Mouse (Mus musculus) adrenal gland, adult 2 months (tissue): ENCODE measurements around the gene Kpna6. TPM values are rescaled to one million over a fixed set of nuclear protein-coding genes. Genes with fewer than 3 reads are reported as not detected.
A peak's percentile ranks its signal among the peaks of the same experiment; 100 is the strongest.

Source experiments
- DNase-seq: peaks from one replicate; pipeline ENCODE4 v3.0.0; 2021
- polyA plus RNA-seq: library from polyadenylated mRNA; depleted of rRNA; stranded (reverse); fragments of >200 nt; gene quantifications from 2 replicates; pipeline ENCODE4 v1.2.3, GENCODE M21; 2012
- total RNA-seq, 2 experiments: library from RNA; stranded (reverse); gene quantifications; 2 replicates each; pipeline ENCODE4 v1.2.3; 2021

Gene Kpna6
- total and polyA plus RNA-seq, 3 experiments, result 31.1 to 93.8 (median 82.7) TPM

DNA sequence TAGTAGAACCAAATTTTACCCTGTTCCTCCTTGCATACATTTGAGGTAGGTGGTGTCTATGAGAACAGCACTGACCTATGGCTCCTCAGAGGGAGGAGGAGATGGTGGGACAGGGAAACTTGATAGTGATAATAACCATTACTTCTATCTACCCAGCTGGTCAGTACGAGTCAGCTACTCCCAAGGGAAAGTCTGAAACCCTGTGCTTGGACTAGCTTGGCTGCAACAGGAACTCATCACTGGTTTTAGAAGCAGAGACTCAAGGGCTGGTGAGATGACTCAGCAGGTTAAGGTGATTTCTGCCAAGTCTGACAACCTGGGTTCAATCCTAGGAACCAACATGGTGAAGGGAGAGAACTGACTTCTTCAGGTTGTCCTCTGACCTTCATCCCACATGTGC is 23.9 kb downstream of the Kpna6 start:
- no peak for DNase-seq

DNA sequence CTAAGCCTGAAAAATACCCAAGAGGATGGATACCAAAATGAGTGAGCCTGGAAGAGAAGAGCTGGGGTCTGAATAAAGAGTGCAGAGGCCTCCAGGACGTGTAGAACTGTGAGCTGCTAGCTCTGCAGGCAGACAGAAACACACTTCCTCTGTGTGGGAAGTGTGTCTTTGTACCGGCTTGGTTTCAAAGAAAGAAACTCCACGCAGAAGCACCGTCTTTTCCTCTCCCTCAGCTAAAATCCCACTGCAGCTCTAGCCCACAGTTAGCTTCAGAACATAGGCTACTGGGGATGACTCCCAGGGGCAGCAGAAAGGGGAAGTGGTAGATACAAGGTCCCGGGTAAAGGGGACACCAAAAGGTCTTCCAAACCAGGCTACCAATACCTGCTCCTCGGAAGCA is 27.4 kb downstream of the Kpna6 start:
- no peak for DNase-seq

DNA sequence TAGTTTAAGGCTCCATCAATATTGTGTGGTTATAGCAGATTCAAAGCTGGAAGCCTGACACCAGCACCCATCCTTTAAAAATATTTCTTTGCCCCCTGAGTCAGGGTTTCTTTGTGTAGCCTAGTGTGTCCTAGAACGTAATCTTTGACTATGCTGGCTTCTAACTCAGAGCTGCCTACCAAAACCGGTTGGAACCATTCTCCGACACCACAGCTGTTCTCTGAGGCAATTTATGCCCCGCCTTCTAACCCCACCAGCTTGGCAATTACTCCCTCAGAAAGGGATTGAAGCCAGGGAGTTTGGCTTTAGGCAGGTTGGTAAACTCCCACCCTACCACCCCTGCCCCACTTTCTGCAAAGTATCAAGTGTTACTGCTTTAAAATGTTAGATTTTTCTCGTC is 30.8 kb downstream of the Kpna6 start:
- DNase-seq, result peak; percentile 25

DNA sequence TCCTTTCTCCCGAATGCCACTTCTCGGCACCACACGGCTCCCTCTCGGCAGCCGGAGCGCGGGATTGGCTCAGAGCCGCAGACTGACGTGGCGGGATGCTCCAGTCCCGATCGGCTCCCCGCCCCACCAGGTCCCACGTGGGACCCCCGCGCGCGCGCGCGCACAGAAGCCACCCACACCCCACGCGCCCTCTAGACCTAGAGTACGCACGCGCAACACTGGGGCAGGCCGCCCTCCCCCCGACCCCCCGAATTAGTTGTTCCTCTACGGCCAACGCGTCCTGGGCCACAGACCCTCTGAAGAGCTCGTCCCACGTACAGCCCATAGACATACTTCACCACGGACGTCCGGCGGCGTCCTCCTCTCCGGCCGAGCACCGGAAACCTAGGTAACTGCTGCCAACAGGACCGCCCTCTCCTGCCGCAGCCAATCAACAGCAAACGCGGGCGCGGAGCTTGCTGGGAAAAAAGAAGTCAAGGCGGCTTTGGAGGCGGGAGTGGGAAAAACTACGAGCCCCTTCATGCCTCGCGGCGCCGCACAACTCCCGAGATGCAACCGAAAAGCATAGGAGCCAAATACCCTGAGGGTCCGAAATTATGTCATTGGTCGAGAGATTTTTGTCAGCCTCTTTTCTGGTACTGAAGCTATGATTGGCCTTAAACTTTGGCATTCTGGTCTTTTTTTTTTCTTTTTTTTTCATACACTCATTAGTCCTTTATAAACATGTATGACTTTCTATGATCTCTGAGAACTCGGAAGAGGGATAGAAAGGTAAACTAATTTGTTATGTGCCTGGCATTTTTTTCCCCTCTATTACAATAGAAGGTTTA is 31.7 kb downstream of the Kpna6 start, which contains the start of gene Txlna:
Gene Txlna (minus strand): TSS at position 428 of the 830 bp plus-strand sequence.
- peak; percentile 97 for DNase-seq

DNA sequence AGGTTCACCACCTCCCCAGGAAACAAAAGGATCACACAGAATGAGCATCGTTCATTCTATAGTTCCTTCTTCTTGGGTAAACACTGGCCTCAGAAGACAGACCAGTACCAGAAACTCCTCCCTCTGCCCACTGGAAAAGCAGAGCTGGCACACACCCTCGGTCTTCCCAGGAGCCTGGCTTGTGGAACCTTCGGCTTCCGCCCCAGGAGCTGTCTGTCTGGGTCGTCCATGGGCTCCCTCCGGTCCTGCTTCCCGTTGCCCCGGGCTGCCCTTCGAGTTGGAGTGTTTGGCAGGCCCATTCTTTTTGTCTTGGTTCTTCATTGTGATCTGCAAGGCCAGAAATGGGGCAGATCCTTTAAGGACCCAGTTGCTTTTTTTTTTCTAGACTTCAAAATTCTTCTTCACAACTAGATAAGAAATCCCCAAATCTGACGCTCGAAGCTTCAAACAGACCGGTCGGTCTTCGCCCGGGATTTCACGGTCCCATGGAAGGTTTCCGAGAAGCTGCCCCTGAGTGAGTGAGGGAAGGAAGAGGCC is 32.4 kb downstream of the Kpna6 start:
- peak; percentile 69 for DNase-seq

DNA sequence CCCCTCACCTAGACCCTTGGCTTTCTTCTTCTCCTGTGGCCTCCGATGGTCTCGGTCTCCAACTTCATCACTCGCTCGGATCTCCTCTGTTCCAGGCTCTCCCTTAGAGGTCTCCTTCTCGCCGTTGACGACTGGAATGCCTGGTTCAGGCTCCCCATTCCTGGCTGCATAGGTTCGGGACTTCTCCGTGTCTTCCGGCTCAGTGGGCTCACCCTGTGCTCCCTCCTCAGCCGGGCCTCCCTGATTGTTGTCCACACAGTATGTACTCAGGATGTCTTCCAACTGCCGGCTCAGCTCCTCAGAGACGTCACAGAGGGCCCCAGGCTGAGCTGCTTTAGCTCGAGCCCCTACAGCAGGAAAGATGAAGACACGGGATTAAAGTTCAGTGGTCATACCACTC is 33.3 kb downstream of the Kpna6 start:
- DNase-seq, result no peak

DNA sequence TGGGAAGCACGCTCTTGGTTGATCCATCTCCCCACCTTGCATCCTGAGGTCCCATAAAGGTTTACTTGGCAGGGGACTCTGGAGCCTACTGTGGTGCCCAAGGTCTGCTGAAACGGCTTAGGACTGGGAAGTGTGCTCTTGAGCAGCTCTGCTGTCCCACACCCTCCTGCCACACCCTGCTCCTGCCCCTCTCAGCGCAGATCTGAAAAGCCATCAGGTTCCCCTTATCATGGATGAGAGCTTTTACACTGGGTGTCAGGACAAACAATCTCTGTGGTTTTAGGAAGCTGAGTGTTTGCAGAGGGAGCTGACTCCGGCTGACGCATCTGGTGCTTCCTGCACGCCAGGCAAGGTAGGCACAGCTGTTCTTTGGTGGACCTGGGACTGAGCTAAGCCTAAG is 38.7 kb downstream of the Kpna6 start:
- DNase-seq, result no peak

DNA sequence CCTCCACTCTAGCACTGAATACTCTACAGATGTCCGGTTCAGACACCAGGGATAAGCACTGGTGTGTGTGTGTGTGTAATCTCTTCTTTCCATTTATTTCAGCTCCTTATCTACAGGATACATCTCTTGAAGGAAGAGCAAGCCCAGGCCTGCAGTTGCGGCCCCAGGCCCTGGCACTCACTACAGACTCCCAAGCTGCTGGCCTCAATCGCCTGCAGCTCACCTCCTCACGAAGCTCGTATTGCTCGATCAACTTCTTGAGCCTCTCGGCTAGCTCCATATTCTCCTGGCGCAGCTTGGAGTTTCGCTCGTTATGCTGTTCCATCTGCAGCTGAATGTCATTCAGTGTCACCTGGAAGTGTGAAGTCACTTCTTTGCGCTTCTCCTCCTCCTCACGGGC is 40.7 kb downstream of the Kpna6 start:
- no peak for DNase-seq

DNA sequence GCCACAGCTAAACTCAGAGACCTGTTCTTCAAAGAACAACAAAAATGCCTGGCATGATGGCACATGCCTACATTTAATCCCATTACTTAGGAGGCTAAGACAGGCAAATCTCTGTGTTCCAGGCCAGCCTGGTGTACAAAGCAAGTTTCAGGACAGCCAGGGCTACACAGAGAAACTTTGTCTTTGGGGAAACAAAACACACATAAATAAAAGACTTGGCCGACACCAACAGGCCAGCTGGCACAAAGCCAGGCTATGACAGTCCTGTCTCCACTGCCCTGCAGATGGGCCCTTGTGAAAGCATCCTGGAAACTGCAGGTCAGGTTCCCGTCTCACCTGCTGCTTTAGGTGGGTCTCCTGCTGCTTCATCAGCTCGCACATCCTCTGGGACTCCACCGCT is 41.6 kb downstream of the Kpna6 start:
- DNase-seq, result peak; percentile 67

DNA sequence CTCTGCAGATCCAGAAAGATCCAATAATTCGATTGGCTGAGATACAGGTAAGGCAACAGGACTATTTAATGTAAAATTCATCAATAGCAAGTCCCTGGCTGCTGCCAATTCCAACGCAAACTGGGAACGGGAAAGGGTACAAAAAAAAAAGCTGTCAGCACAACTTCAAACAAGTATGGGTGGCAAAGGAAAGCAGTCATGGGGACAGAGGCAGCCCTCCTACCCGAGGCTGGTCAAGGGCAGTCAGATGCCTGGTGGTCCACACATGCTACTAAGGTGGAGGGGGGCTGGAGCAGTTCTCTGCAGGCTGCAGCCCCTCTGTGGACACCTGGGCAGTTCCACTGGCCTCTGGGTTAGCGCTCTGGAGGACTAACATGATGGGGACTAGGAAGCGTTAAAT is 46.5 kb downstream of the Kpna6 start:
- DNase-seq, result no peak

DNA sequence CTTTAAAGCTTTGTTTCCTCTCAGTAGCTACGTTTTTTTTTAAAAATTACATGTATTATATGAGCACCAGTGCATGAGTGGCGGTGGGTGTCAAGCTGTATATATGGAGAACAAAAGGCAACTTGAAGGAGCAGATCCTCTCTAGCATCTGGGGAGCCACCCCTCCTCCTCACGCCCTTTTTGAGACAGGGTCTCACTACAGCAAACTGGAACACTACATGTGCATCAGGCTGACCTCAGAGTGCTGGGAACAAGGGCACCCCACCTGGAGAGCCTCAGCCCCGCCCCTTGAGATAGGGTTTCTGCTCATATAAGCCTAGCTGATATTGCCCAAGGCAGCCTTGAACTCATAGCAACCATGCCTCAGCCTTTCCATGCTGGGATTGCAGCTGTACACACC is 47.1 kb downstream of the Kpna6 start:
- DNase-seq, result no peak

DNA sequence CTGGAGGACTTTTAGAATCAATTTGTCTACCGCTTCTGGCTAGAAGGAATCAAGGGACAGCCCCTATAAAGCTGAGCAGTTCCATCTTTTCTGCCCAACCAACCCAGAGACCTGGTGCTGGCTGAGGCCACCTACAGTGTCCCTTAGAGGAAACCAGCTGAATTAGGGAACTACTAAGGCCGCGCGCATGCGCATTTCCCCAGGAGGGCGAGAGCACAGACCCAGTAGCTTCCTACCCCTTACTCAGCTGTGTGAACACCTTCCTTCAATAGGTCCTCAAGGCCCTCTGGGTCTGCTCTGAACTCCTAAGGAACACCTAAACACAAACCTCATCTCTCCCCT is 47.6 kb downstream of the Kpna6 start:
- DNase-seq, result peak; percentile 64

DNA sequence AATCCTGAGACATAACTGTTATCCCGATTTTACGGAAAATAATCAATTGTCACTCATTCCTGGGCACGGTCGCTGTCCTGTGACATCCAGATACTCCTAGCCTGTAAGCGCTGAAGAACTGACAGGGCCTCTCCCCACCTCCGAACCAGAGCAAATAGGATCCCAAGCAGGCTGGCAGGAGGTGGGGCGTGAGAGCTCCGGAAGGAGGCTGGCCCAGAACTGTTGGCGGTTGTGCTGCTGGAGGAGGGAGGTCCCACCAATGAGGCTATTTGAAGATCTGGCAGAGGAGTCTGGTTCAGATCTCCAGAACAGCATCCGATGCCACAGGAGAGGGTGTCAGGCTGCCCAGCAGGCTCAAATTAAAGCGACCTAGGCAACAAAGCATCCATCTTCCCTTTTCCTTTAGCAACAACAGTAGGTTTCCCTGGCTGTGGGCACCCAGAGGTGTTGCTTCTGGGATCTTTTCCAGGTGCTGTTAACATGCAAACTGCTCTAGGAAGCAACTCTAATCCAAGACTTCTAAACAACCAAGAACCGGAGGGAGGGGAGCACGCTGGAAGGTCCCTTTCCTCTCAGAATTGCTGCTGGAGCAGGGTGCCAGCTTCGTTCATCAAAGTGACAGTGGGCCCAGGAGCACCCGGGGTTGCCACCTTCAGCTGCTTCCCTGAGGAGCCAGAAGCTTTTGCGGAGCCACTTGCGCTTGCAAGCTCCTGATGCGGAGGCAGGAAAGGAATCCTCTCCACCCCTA is 48.1 kb downstream of the Kpna6 start:
- DNase-seq, result peak; percentile 93

DNA sequence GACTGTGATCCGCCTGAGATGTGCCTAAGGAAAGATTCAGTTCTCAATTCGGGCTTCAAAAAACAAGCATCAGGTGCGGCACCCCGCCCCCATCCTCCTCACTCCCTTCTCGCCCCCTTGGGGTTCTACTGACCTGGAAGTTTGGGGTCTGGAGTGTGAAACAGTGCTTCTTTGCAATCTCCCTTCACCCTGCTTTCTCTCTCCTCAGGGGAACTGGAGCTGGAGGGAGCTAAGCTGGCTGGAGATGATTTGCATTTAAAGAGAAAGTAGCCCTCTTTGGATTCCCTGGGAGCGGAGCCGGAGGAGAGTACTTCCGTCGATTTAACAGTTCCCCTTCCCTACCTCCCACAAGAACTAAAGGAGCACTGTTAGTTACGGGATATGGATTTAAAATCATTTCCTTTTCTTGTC is 48.9 kb downstream of the Kpna6 start, which contains the start of gene Ccdc28b:
Gene Ccdc28b (minus strand): TSS at position 267 of the 411 bp plus-strand sequence.
- peak; percentile 78 for DNase-seq

DNA sequence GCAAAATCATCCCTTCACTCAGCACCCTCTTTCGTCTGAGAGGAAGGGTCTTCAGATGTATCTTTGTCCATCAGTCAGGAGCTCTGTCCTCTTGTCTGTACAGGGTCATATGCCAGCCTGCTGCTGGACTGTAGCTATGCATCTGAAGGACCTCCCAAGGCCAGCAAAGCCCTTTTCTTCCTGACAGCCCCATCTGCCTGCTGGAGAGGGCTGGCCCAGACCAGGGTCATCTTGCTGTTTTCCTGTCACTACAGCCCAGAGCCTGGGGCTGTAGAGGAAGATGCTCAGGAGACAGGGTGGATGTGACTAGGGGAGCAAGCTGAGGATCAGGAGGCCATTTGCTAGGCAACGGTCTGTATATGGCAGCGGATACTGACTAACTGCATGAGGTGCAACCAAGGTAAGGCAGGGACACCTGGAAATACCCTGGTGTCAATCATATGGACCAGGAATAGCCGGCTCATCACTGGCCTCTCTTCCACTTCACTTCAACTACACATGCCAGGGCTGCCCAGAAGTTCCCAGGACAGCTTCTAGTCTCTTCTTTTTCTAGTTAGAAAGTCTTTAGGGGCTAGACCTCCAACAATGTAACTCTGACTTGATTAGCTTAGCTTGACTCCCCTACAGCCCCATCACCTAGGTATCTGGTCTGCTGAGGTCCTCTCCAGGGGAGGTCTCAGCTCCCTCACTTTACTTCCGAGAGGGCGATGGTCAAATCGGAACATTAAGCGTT is 49.6 kb downstream of the Kpna6 start:
- DNase-seq, result no peak

DNA sequence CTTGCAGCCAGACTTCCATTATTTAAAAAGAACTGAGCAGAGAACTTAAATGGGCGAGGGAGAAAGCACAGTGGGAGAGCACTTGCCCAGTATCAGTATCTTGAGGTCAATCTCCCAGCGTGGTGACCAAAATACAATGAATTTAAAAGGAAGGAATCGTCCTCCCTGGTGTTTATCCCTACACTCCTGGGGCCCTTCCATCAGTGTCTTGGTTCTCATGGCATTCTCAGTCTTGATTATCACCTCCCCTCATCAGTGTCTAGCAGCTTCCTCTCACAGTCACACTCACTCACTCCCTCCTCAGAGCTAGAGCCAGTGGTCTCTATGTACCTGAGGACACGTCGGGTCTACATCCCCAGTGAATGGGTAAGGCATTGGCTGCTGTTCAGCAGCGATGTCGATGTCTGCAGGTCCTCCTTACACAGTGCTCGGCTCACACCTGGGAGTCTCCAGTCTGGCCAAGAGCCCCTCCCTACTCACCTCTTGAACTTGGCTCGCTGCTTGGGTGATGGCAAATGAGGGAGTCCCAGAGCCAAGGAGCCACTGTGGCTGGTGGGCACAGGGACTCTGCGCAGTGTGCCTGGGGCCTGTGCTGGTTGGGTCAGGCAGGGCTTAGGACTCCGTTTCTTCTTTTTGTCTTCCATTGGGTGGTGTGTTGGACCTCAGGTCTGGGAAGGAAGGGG is 50.3 kb downstream of the Kpna6 start:
- no peak for DNase-seq

DNA sequence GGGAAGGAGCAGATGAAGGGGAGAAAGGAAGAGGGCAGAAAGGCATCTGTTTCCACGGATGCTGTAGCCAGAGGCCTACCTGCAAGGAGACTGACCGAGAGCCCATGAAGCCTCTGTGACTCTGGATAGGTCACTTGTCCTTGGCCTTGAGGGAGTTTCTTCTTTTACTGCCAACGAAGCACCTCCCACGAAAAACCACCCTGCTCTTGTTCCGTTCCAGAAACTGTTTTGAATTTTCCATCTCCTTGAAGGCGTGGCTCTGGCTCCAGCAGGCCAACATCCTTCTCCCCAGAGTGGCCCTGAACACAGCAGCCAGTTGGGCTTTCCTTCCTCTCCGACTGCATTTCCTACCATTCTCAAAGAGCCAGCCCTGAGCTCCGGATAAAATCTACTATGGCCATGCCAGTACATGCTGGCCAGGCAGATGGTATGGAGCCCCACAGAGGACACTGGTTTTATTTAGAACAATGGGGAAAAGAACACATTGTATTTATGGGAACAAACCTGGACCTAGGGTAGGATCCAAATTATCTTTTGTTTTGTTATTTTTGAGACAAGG is 51.2 kb downstream of the Kpna6 start:
- DNase-seq, result peak; percentile 68

DNA sequence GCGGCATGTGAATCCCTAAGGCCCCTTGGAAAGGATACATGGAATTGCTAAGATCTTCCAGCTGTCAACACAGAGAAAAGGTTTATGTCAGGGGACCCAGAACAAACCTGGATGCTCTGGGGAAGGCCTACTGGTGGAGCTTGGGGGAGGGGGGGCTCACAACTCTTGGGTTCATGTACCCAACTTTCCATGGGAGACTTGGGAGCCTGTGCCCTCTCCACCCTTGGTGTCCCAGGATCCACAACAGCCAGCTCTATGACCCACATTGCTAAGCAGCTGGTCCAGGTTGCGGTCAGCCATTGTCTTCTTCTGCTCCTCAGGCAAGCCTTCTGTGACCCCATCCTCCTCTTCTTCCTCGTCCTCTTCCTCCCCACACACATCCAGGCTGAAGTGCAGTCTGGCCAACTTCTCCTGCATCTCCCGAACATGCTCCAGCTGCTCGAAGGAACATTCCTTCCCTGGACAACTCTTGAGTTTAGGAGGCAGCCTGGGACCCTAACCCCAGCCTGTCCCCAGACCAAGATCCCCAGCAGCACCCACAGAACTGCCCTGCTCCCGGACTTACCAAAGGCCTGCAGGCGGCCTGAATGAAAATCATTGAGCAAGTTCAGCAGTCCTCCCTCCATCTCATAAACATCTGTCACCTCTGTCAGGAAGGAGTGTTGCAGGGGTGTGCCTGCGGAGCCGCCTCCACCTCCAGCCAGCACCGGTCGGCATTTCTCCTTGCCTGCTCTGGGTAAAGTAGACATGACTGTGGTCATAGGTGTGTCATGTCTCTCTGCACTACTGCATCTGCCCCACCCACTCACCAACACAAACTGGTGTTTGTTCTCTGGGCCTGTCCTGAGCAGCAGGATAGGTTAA is 51.9 kb downstream of the Kpna6 start:
- no peak for DNase-seq

DNA sequence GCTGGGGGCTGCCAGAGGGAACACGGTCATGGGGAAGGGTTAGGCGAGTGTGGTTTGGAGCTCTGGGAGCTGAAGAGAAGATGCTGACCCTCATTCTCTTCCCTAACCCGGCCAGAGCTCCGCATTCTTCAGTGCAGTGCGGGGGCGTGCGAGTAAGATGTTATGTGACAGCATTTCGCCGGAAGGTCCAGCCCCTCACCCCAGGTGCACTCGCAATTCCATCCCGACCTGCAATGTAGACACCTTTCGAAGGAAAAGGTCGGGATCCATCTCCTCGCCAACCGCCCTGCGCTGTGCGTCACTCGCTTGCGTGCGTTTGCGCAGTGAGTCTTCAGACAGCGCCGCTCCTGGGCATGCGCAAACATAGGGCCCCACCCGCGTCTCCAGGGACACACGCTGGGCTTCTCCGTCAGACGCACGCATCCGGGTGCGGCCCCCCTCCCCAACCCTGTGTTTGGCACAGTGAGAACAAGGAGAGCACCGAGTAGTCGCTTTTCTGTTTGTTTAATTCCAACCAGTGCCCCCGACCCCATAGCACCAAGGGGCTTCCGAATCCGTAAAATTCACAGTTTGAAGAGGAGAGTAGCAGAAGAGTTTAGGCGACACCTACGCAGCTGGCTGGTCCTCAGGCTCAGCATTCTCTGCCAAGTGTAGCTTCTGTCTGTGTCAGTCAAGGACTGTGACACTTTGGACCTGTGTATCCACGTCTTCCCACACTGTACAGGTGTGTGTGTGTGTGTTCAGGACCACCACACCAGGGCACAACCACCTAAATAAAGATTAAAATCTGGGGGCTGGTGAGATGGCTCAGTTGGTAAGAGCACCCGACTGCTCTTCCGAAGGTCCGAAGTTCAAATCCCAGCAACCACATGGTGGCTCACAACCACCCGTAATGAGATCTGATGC is 53.5 kb downstream of the Kpna6 start, which contains the start of gene Iqcc:
Gene Iqcc (minus strand): TSS at position 314 of the 906 bp plus-strand sequence.
- DNase-seq, result peak; percentile 98
